Mouse (Mus musculus): ENCODE measurements around the gene Dusp1. TPM values are rescaled to one million over a fixed set of nuclear protein-coding genes. Genes with fewer than 3 reads are reported as not detected.

Dusp1 gene
- polyA plus RNA-seq, 1 experiment from 2014 or later: 35.7 TPM

DNA sequence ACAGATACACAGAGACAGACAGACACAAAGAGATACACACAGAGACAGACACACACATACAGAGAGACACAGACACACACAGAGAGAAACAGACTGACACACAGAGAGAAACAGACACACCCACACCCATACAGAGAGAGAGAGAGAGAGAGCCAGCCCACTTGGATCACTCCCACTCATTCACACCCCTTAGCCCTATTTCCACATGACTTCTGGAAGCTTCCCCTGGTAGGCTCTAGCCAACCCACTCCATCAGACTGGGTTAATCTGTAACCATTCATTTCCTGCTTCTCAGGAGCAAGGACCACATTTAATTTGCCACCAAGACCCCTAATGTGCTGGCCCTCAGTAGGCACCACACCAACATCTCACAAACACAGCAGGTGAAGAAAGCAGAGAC lies 104.4 kb downstream of the Dusp1 start:
- Histone ChIP-seq H3K9me3 (ENCODE audit: control insufficient read depth, low read length) (no peaks in the 10 kb centered on the region), H3K4me3 (ENCODE audit: low read depth, low read length) (no peak overlapping the region), H3K27me3 (ENCODE audit: control insufficient read depth, insufficient read depth, low read length) (no peaks in the 10 kb centered on the region), H3K4me1 (replicated peaks; ENCODE audit: control insufficient read depth, insufficient read depth, low read length) (no peaks in the 10 kb centered on the region), H3K36me3 (ENCODE audit: control insufficient read depth, insufficient read depth, low read length) (no peaks in the 10 kb centered on the region), H3K4me2 (ENCODE audit: low read depth, low read length, severe bottlenecking) (no peak overlapping the region), H3K27ac (ENCODE audit: low read depth, low read length) (no peak overlapping the region), H3K9ac (ENCODE audit: low read length) (no peak overlapping the region)
- DNase-seq (ENCODE audit: low spot score) (no peak), ATAC-seq (replicated peaks; ENCODE audit: low FRiP score) (no peak)

Small RNAs within 50 kb of the gene (microRNA-seq; reads per million reads assigned to microRNA genes)
- not detected for gene Gm22420 (ENCODE audit: insufficient number of aligned reads)

Other genes starting within 250 kb of the Dusp1 start
- 0.35 and 0.45 TPM in 2 replicates for gene Neurl1b, start 147.3 kb downstream of the Dusp1 start, polyA plus RNA-seq (2014; fragmentation: Nextera tagmentation; extraction: Ambion mirVana)
- gene Ergic1, start 639 bp downstream of the Dusp1 start, polyA plus RNA-seq (2014; fragmentation: Nextera tagmentation; extraction: Ambion mirVana): 139 and 145 TPM in 2 replicates
- gene Atp6v0e, start 101.1 kb upstream of the Dusp1 start, polyA plus RNA-seq (2014; fragmentation: Nextera tagmentation; extraction: Ambion mirVana): 87.3 and 94.7 TPM in 2 replicates
- 2.8 TPM in 2 replicates for gene Crebrf, start 153.5 kb upstream of the Dusp1 start, polyA plus RNA-seq (2014; fragmentation: Nextera tagmentation; extraction: Ambion mirVana)
- 46.1 and 49.7 TPM in 2 replicates for gene Bnip1, start 218.9 kb upstream of the Dusp1 start, polyA plus RNA-seq (2014; fragmentation: Nextera tagmentation; extraction: Ambion mirVana)